Mouse (Mus musculus): Measurements from ENCODE around the gene Clptm1l.

DNA sequence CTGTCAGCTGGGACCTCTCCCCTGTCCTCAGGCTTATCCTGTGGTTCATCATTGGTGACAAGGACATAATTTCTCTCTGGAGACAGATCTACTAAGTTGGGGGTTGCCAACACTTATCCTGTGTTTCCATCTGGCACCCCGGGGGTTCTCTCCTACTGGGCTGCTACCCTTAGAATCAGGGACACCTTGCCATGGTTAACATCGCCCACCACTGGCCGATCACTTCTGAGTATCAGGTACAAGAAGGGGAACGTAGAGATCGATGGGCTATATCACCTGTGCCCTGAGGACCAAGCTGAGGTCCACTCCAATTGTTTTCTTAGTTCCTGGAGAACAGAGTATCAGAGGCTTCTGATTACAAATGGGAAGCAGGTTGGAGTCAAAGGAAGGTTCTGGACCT lies 39.6 kb upstream of the Clptm1l start:
- TF ChIP-seq CTCF (IDR thresholded peaks at IDR 0.05; ENCODE audit: low read depth) (no peak), EP300 (optimal IDR thresholded peaks at IDR 0.05) (no peak)
